Mouse (Mus musculus) kidney, adult 2 months (tissue): ENCODE data around the gene Foxp1. TPM values are rescaled to one million over a fixed set of nuclear protein-coding genes. Genes with fewer than 3 reads are reported as not detected.

Experiments used
- DNase-seq: peaks from one replicate; pipeline ENCODE4 v3.0.0; 2021
- H3K27ac ChIP-seq: fragments of 200-500 bp; 2 replicates; pipeline ENCODE4 v1.5.1; 2012; ENCODE audit warnings: low read depth, low read length, control low read depth, inconsistent platforms; ENCODE audit not compliant: insufficient read depth
- H3K27me3 ChIP-seq: fragments of 200-500 bp; replicated peaks from 2 replicates; pipeline ENCODE4 v1.6.1; 2012; ENCODE audit warnings: mild to moderate bottlenecking, moderate library complexity, low read length, inconsistent platforms; ENCODE audit not compliant: control insufficient read depth, insufficient read depth
- H3K36me3 ChIP-seq: fragments of 200-500 bp; 2 replicates; pipeline ENCODE4 v1.6.1; 2012; ENCODE audit warnings: mild to moderate bottlenecking, moderate library complexity, low read length, inconsistent platforms; ENCODE audit not compliant: control insufficient read depth, insufficient read depth
- H3K4me1 ChIP-seq: fragments of 200-500 bp; 2 replicates; pipeline ENCODE4 v1.6.1; 2011; ENCODE audit warnings: low read length; ENCODE audit not compliant: control insufficient read depth, insufficient read depth
- H3K4me3 ChIP-seq: fragments of 200-500 bp; 2 replicates; pipeline ENCODE4 v1.5.1; 2011; ENCODE audit warnings: mild to moderate bottlenecking, low read depth, low read length, control low read depth; ENCODE audit not compliant: insufficient read depth
- CTCF ChIP-seq: fragments of 200-500 bp; conservative IDR thresholded peaks from 2 replicates; pipeline ENCODE4 v1.5.1; 2011; ENCODE audit warnings: low read depth, mild to moderate bottlenecking, control low read depth, low read length, moderate library complexity, mixed read lengths; ENCODE audit not compliant: insufficient read depth, insufficient read length
- POLR2A ChIP-seq: fragments of 200-500 bp; IDR thresholded peaks from one replicate; pipeline ENCODE4 v1.6.1; 2011; ENCODE audit warnings: low read depth, low read length, control low read depth
- WGBS: fragments of 180-500 bp; shearing (Covaris S2); methylation state at CpG from one replicate; pipeline ENCODE4 v1.1.7; 2018; 5-methylcytosine and 5-hydroxymethylcytosine counted together
- polyA plus RNA-seq: library from polyadenylated mRNA; depleted of rRNA; stranded (reverse); fragments of >200 nt; gene quantifications from 2 replicates; pipeline ENCODE4 v1.2.3, GENCODE M21; 2012

Foxp1 gene
- polyA plus RNA-seq, 1 experiment = 32.8 TPM

DNA sequence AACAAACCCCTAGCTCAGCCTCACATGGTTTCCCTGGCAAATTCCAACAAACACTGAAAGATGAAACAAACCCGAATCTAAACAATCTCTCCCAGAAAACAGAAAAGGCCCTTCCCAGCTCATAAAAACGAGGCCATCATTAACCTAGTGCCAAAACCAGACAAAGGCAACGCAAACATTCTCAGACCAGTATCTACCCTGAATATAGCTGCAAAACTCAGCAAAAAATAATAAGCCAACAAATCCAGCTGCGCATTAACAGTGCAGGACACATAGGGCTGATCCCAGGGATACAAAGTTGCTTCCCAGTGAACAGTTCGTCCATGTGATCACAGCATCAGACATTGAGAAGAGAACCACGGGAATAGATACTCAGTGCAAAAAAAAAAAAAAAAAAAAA lies 22.9 kb upstream of the Foxp1 start:
- Histone ChIP-seq H3K4me1 (no peaks in the 10 kb centered on the region), H3K4me3 (no peak overlapping the region), H3K36me3 (no peaks in the 10 kb centered on the region), H3K27me3 (no peaks in the 10 kb centered on the region), H3K27ac (no peak overlapping the region)
- TF ChIP-seq POLR2A (no peak), CTCF (no peak)
- no peak for DNase-seq
- WGBS = 75% methylated on average over 6 of the region's 6 CpGs

DNA sequence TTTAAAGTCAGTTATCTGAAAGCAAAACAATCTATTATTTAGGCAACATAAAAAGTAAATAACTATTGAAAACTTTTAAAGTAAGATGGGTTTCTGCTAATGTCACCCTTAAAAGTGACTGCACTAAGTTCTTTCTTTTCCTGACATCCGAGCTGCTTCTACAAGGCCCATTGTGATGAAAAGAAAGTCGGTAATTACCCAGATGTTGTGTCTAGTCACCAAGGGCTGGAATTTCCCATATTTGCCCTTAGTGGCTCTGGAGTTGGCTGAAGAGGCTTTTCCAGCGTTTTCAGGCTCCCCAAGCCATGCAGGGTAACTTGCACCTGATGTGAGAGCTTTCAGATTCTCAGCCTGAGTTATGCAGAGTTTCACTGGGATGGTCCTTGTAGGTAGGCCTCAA lies 18.6 kb upstream of the Foxp1 start:
- Histone ChIP-seq H3K36me3 (no peaks in the 10 kb centered on the region), H3K27me3 (no peaks in the 10 kb centered on the region), H3K4me3 (no peak overlapping the region), H3K4me1 (no peaks in the 10 kb centered on the region), H3K27ac (no peak overlapping the region)
- WGBS = 51% methylated on average over 3 of the region's 3 CpGs
- no peak for DNase-seq
- no peak for TF ChIP-seq POLR2A
- no peak for TF ChIP-seq CTCF

GRCm38 (mm10) chr6:99540653-99541052 lies 18.1 kb upstream of the Foxp1 start:
- Histone ChIP-seq H3K27ac (no peak overlapping the region), H3K4me3 (no peak overlapping the region), H3K27me3 (no peaks in the 10 kb centered on the region), H3K4me1 (no peaks in the 10 kb centered on the region), H3K36me3 (no peaks in the 10 kb centered on the region)
- 64% methylated on average over 6 of the region's 6 CpGs for WGBS
- no peak for TF ChIP-seq POLR2A
- no peak for TF ChIP-seq CTCF
- DNase-seq = no peak

GRCm38 (mm10) chr6:99540146-99540545 lies 17.6 kb upstream of the Foxp1 start:
- H3K27me3 ChIP-seq = no peaks in the 10 kb centered on the region
- H3K27ac ChIP-seq = no peak overlapping the region
- H3K36me3 ChIP-seq = no peaks in the 10 kb centered on the region
- no peak for DNase-seq
- no peaks in the 10 kb centered on the region for H3K4me1 ChIP-seq
- TF ChIP-seq CTCF (no peak), POLR2A (no peak)
- WGBS = 77% methylated on average over 5 of the region's 5 CpGs
- H3K4me3 ChIP-seq = no peak overlapping the region

GRCm38 (mm10) chr6:99538194-99538941 lies 15.8 kb upstream of the Foxp1 start:
- no peak for DNase-seq
- TF ChIP-seq POLR2A (no peak), CTCF (no peak)
- Histone ChIP-seq H3K36me3 (no peaks in the 10 kb centered on the region), H3K4me3 (no peak overlapping the region), H3K27me3 (no peaks in the 10 kb centered on the region), H3K4me1 (no peaks in the 10 kb centered on the region), H3K27ac (no peak overlapping the region)
- 86% methylated on average over 17 of the region's 17 CpGs for WGBS

GRCm38 (mm10) chr6:99534211-99534745 lies 11.8 kb upstream of the Foxp1 start:
- WGBS = 66% methylated on average over 5 of the region's 5 CpGs
- DNase-seq = no peak
- Histone ChIP-seq H3K27ac (no peak overlapping the region), H3K36me3 (no peaks in the 10 kb centered on the region), H3K27me3 (no peaks in the 10 kb centered on the region), H3K4me3 (no peak overlapping the region), H3K4me1 (no peaks in the 10 kb centered on the region)
- TF ChIP-seq CTCF = no peak
- TF ChIP-seq POLR2A = no peak

DNA sequence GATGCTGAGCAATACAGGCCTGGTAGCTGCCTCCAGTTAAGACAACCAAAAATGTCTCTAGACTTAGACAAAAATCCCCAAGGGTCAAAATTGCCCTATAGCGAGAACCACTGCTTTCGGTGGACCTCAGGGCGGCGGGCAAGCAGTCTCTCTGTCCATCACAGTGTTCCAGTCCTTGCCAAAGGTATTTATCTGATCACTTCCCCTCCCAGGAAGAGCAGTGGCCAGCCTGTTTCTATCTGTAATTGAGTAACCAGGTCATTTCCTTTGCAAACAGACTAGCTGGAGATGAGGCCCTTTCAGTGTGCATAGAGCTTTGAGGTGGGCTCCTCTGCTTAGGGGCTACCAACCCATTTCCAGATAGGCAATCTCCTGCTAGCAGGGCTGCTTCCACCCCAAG lies 9.9 kb upstream of the Foxp1 start:
- no peak for DNase-seq
- Histone ChIP-seq H3K27ac (no peak overlapping the region), H3K4me3 (no peak overlapping the region), H3K36me3 (no peaks in the 10 kb centered on the region), H3K27me3 (no peaks in the 10 kb centered on the region), H3K4me1 (no peaks in the 10 kb centered on the region)
- 78% methylated on average over 4 of the region's 4 CpGs for WGBS
- TF ChIP-seq POLR2A (no peak), CTCF (no peak)

DNA sequence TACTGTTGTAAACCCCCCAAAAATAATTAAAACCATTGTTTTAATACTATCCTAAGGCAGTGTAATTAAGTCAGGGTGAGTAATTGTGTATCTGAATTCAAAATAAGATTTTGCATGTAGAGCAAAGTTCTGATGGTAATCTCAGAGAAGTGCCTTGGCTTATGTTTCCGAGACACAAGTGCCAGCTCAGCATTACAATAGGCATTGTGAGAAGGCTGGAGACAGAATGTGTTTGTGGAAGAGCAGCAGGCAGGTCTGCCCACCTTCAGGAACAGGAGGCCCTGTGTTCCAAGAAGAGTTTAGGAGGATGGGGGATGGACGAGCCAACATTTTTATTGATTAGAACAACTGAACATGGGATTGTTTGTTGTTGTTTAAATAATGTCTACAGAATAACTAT lies 6.5 kb upstream of the Foxp1 start:
- no peaks in the 10 kb centered on the region for H3K4me1 ChIP-seq
- no peak overlapping the region for H3K27ac ChIP-seq
- 82% methylated on average over 2 of the region's 2 CpGs for WGBS
- H3K27me3 ChIP-seq = no peaks in the 10 kb centered on the region
- no peak for DNase-seq
- TF ChIP-seq POLR2A (no peak), CTCF (no peak)
- no peaks in the 10 kb centered on the region for H3K36me3 ChIP-seq
- H3K4me3 ChIP-seq = no peak overlapping the region
